Comparison of ENCODE assay signal across 36 mouse cellular contexts in genomic region chr7:97919742-97920141, GRCm38 (mm10). TPM values are rescaled to one million over a fixed set of nuclear protein-coding genes. Genes with fewer than 3 reads are reported as not detected.
A peak's percentile ranks its signal among the peaks of the same experiment; 100 is the strongest.
DNase-seq lines count a peak whose midpoint lies in the region; ATAC-seq and TF ChIP-seq lines count a peak whose summit lies in the region.
"Had no signal": no experiment of that assay in that cellular context is flagged by ENCODE, and none has a peak within 500 bp of the region (broad histone marks: within the 10 kb centered on the region; RNA-seq: fewer than 3 reads in every experiment).

TSS of gene Gdpd4 (plus strand) at chr7:97919955.

- ATAC-seq in megakaryocyte-erythroid progenitor cell, adult 5-6 weeks (replicated peaks; ENCODE audit: low FRiP score, low TSS enrichment, poor library complexity, severe bottlenecking), result no peak
- no peak for ATAC-seq in intestine, embryonic 16.5 days
- ATAC-seq: CD4-positive, CD25-positive, alpha-beta regulatory T cell, adult 4 months; forebrain, embryonic 15.5 days; hindbrain, postnatal 0 days; inflammation-experienced regulatory T-cells, adult 6 months; intestine, postnatal 0 days had no signal

- no peak for TF ChIP-seq POLR2A in CH12.LX (IDR thresholded peaks at IDR 0.05; ENCODE audit: low read depth, low read length)

- no peak within 1 kb of the TSS for H3K4me3 ChIP-seq in CH12.LX (replicated peaks in 1 of 3; ENCODE audit: low read depth in 2 of 3, low read length in 2 of 3, poor library complexity in 1 of 3)
- no peak within 1 kb of the TSS for H3K4me3 ChIP-seq in intestine, embryonic 16.5 days (ENCODE audit: low read length)
- H3K4me3 ChIP-seq: embryonic facial prominence, embryonic 10.5 days; embryonic facial prominence, embryonic 13.5 days; erythroblast, embryonic 14.5 days; forebrain, embryonic 12.5 days; forebrain, embryonic 15.5 days; heart, adult 2 months; heart, embryonic 10.5 days; heart, embryonic 13.5 days had no signal

- H3K27ac ChIP-seq in CH12.LX (ENCODE audit: insufficient read depth, low read depth), result no peak within 1 kb of the TSS
- no peak within 1 kb of the TSS for H3K27ac ChIP-seq in intestine, embryonic 16.5 days (ENCODE audit: low read length)
- H3K27ac ChIP-seq: embryonic facial prominence, embryonic 10.5 days; embryonic facial prominence, embryonic 13.5 days; forebrain, embryonic 12.5 days; forebrain, embryonic 15.5 days; heart, adult 2 months; heart, embryonic 10.5 days; heart, embryonic 13.5 days; hindbrain, embryonic 14.5 days; hindbrain, postnatal 0 days had no signal

- no peaks in the 10 kb centered on the region for H3K9me3 ChIP-seq in CH12.LX (replicated peaks; ENCODE audit: low read length)
- H3K9me3 ChIP-seq in intestine, embryonic 16.5 days (ENCODE audit: control insufficient read depth, low read length), result no peaks in the 10 kb centered on the region
- H3K9me3 ChIP-seq: embryonic facial prominence, embryonic 10.5 days; embryonic facial prominence, embryonic 13.5 days; forebrain, embryonic 12.5 days; forebrain, embryonic 15.5 days; heart, embryonic 10.5 days; heart, embryonic 13.5 days had no signal

- H3K79me2 ChIP-seq in CH12.LX (replicated peaks; ENCODE audit: control insufficient read depth, extremely low read depth, insufficient read depth, poor library complexity, severe bottlenecking), result no peaks in the 10 kb centered on the region

- H3K4me2 ChIP-seq in CH12.LX (ENCODE audit: insufficient read depth, low read depth, poor library complexity, severe bottlenecking), result no peak within 1 kb of the TSS
- no peak within 1 kb of the TSS for H3K4me2 ChIP-seq in intestine, embryonic 16.5 days (ENCODE audit: low read depth, low read length)
- H3K4me2 ChIP-seq: embryonic facial prominence, embryonic 13.5 days; forebrain, embryonic 12.5 days; forebrain, embryonic 15.5 days; heart, embryonic 13.5 days; hindbrain, embryonic 14.5 days had no signal

- DNase-seq in CH12.LX (ENCODE audit: extremely low read depth), result no peak
- DNase-seq in R1 (ENCODE audit: low read depth, low spot score), result peak; percentile 70
- DNase-seq in testis, postnatal 10 days (ENCODE audit: low spot score), result peak; percentile 53
- no peak for DNase-seq in Muller cell, postnatal 12 days (ENCODE audit: inconsistent ontology term)
- DNase-seq: adrenal gland, adult 2 months; adrenal gland, postnatal 14 days; cerebellum, adult 11-12 months; cerebellum, adult 8-10 months; cerebellum, postnatal 10 days; cerebellum, postnatal 36 days; embryo, embryonic 11 days; gastrocnemius, postnatal 10 days; gastrocnemius, postnatal 36 days; heart, adult 2 months; heart, postnatal 14 days; heart, postnatal 4 days had no signal

- in situ Hi-C loops in CH12.LX (cut with MboI; ENCODE audit: low pct_ligation_motif_present, low pct_unique_long_range_greater_than_20kb, low sequenced_read_pairs), result no loop called here

- dilution Hi-C loops in CH12.LX (cut with MboI; ENCODE audit: extremely low pct_ligation_motif_present, extremely low pct_unique_long_range_greater_than_20kb, low sequenced_read_pairs), result no loop called here

- TF ChIP-seq EP300 in CH12.LX (IDR thresholded peaks at IDR 0.05; ENCODE audit: low read length), result no peak

- TF ChIP-seq RAD21 in CH12.LX (IDR thresholded peaks at IDR 0.05; ENCODE audit: low read depth, low read length), result no peak

- H3K9ac ChIP-seq in CH12.LX (ENCODE audit: insufficient read depth, low read depth), result no peak within 1 kb of the TSS
- no peak within 1 kb of the TSS for H3K9ac ChIP-seq in intestine, embryonic 16.5 days (ENCODE audit: low read depth, low read length)
- H3K9ac ChIP-seq: embryonic facial prominence, embryonic 13.5 days; forebrain, embryonic 12.5 days; forebrain, embryonic 15.5 days; heart, embryonic 13.5 days; hindbrain, embryonic 14.5 days had no signal

- H3K27me3 ChIP-seq in CH12.LX (replicated peaks), result no peaks in the 10 kb centered on the region
- H3K27me3 ChIP-seq in intestine, embryonic 16.5 days (replicated peaks; ENCODE audit: control insufficient read depth, insufficient read depth, low read length), result no peaks in the 10 kb centered on the region
- H3K27me3 ChIP-seq: embryonic facial prominence, embryonic 13.5 days; forebrain, embryonic 12.5 days; forebrain, embryonic 15.5 days; heart, embryonic 13.5 days had no signal

- 78% methylated on average over 12 of the region's 12 CpGs for WGBS in intestine, embryonic 16.5 days

- H3K36me3 ChIP-seq in CH12.LX (replicated peaks in 1 of 2; ENCODE audit: control insufficient read depth in 1 of 2, insufficient read depth in 1 of 2, low read length in 1 of 2), result no peaks in the 10 kb centered on the region
- H3K36me3 ChIP-seq in intestine, embryonic 16.5 days (ENCODE audit: control insufficient read depth, insufficient read depth, low read length), result no peaks in the 10 kb centered on the region
- H3K36me3 ChIP-seq: embryonic facial prominence, embryonic 10.5 days; embryonic facial prominence, embryonic 13.5 days; forebrain, embryonic 12.5 days; forebrain, embryonic 15.5 days; heart, embryonic 10.5 days; heart, embryonic 13.5 days had no signal

- no peak for TF ChIP-seq CTCF in CH12.LX (conservative IDR thresholded peaks at IDR 0.05 in 1 of 2, IDR thresholded peaks at IDR 0.05 in 1 of 2; ENCODE audit: low read depth in 2 of 2, low read length in 2 of 2)

- H3K4me1 ChIP-seq in CH12.LX (ENCODE audit: control insufficient read depth in 1 of 2, insufficient read depth in 2 of 2), result no peaks in the 10 kb centered on the region
- H3K4me1 ChIP-seq in intestine, embryonic 16.5 days (ENCODE audit: control insufficient read depth, insufficient read depth, low read length), result no peaks in the 10 kb centered on the region
- H3K4me1 ChIP-seq: embryonic facial prominence, embryonic 10.5 days; embryonic facial prominence, embryonic 13.5 days; forebrain, embryonic 12.5 days; heart, embryonic 10.5 days; heart, embryonic 13.5 days had no signal

TF ChIP-seq in CH12.LX, 34 proteins besides CTCF, POLR2A, EP300 and RAD21:
- no peak for TF ChIP-seq GABPA (IDR thresholded peaks at IDR 0.05; ENCODE audit: insufficient replicate concordance, low read depth, low read length)
- TF ChIP-seq ELF1 (IDR thresholded peaks at IDR 0.05; ENCODE audit: low read depth, low read length), result no peak
- peak; percentile 19; the same call in 1 of the 2 replicates for TF ChIP-seq BHLHE40 (IDR thresholded peaks at IDR 0.05; ENCODE audit: low read depth, low read length)

RNA-seq across cellular contexts. Expression of gene Gdpd4, which starts in this region (rescaled TPM):
- total RNA-seq in CH12.LX (2012; rRNA removed) (not detected in 2 replicates), CH12.LX (2014; rRNA removed) (not detected in 2 replicates)
- polyA plus RNA-seq in CH12.LX (2012; ENCODE audit: insufficient read length, low read depth), result not detected in 2 replicates
- total RNA-seq in megakaryocyte-erythroid progenitor cell, adult 5-6 weeks (2014; fragmentation: Nextera tagmentation), result not detected in 2 replicates
- not detected in 2 replicates for total RNA-seq in megakaryocyte-erythroid progenitor cell, adult 5-6 weeks (2017)
- polyA plus RNA-seq in intestine, embryonic 16.5 days (2015; fragmentation: Nextera tagmentation; extraction: Ambion mirVana), result not detected in 2 replicates
- total RNA-seq: adrenal gland, adult 2 months; adrenal gland, postnatal 14 days; gastrocnemius, adult 18-20 months; granulocyte monocyte progenitor cell, adult 5-6 weeks; heart, adult 2 months; heart, postnatal 14 days; heart, postnatal 4 days; hindbrain, postnatal 0 days; MEL had no signal
- polyA plus RNA-seq: adrenal gland, adult 2 months; C2C12; CD4-positive, CD25-positive, alpha-beta regulatory T cell, adult 4 months; embryonic facial prominence, embryonic 13.5 days; erythroblast, embryonic 14.5 days; forebrain, embryonic 12.5 days; forebrain, embryonic 15.5 days; heart, adult 2 months; heart, embryonic 13.5 days; heart, embryonic 16.5 days; hindbrain, embryonic 11.5 days; hindbrain, embryonic 14.5 days; hindbrain, postnatal 0 days; inflammation-experienced regulatory T-cells, adult 6 months; intestine, postnatal 0 days had no signal

Comparison
In these comparisons a context has a peak if more than half of its experiments do, and no peak if none do; other contexts are left out.
1. DNase-seq: peak in R1 (single experiment) and testis, postnatal 10 days (single experiment); none in CH12.LX (single experiment) and Muller cell, postnatal 12 days (single experiment).